Mouse (Mus musculus) forebrain, embryonic 15.5 days (tissue): ENCODE results near the gene Tmem106c. TPM values are rescaled to one million over a fixed set of nuclear protein-coding genes. Genes with fewer than 3 reads are reported as not detected.
A peak's percentile ranks its signal among the peaks of the same experiment; 100 is the strongest.

ENCODE experiments used
- ATAC-seq: fragments of 200-750 bp; cut with Nextera tagmentation; replicated peaks from 2 replicates; pipeline ENCODE4 v1.8.0; 2017; ENCODE audit warnings: mild to moderate bottlenecking, moderate TSS enrichment, moderate library complexity
- H3K27ac ChIP-seq: fragments of 300-500 bp; sonication (generic); replicated peaks from 2 replicates; pipeline ENCODE4 v1.5.1; 2015; ENCODE audit warnings: mild to moderate bottlenecking, inconsistent platforms
- H3K27me3 ChIP-seq: fragments of 300-500 bp; sonication (generic); 2 replicates; pipeline ENCODE4 v1.6.1; 2015; ENCODE audit warnings: inconsistent platforms
- H3K36me3 ChIP-seq: fragments of 300-500 bp; sonication (generic); 2 replicates; pipeline ENCODE4 v1.6.1; 2015; ENCODE audit warnings: mild to moderate bottlenecking, inconsistent platforms
- H3K4me1 ChIP-seq: fragments of 300-500 bp; sonication (generic); 2 replicates; pipeline ENCODE4 v1.6.1; 2015; ENCODE audit warnings: inconsistent platforms
- H3K4me2 ChIP-seq: fragments of 300-500 bp; sonication (generic); replicated peaks from 2 replicates; pipeline ENCODE4 v1.6.1; 2015; ENCODE audit warnings: mild to moderate bottlenecking, inconsistent platforms
- H3K4me3 ChIP-seq: fragments of 300-500 bp; sonication (generic); 2 replicates; pipeline ENCODE4 v1.5.1; 2015; ENCODE audit warnings: mild to moderate bottlenecking, inconsistent platforms
- H3K9ac ChIP-seq: fragments of 300-500 bp; sonication (generic); replicated peaks from 2 replicates; pipeline ENCODE4 v1.6.1; 2015; ENCODE audit warnings: mild to moderate bottlenecking, inconsistent platforms
- H3K9me3 ChIP-seq: fragments of 300-500 bp; sonication (generic); 2 replicates; pipeline ENCODE4 v1.6.1; 2016; ENCODE audit warnings: inconsistent platforms
- WGBS: fragments of 180-500 bp; shearing (Covaris S2); methylation state at CpG from one replicate; pipeline ENCODE4 v1.1.7; 2015; ENCODE audit warnings: mixed read lengths; 5-methylcytosine and 5-hydroxymethylcytosine counted together
- polyA plus RNA-seq: library from polyadenylated mRNA; unstranded; fragments of >200 nt; fragmentation: Nextera tagmentation; extraction: Ambion mirVana; gene quantifications from 2 replicates; pipeline ENCODE4 v1.2.1, GENCODE M21; 2015

The Tmem106c gene
- polyA plus RNA-seq, 1 experiment from 2014 or later: 66.2 TPM

DNA sequence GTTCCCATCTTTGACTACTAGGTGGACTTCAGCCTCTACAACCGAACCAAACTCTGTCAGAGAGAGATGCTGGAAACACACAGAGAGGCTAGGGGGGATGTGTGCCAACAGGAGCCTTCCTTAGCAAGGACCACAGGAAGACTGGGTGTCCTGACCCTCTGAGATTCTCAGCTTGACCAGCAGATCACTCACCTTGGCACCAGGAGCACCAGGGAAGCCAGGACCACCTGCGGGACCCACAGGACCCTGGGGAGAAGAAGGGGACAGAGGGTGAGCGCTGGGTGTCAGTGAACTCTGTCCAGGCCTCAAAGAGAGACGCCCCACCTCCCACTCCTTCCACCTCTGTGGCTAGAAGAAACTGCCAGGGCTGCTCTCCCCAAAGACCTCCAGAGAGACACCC, 26.7 kb downstream of the Tmem106c start:
- ATAC-seq: no peak
- 8% methylated on average over 4 of the region's 4 CpGs for WGBS
- no peaks in the 10 kb centered on the region for H3K9me3 ChIP-seq
- peak overlapping the region; percentile 38; the same call in 1 of the 2 replicates for H3K27ac ChIP-seq
- peaks cover 47% of the 10 kb centered on the region for H3K4me1 ChIP-seq
- no peak overlapping the region for H3K4me3 ChIP-seq
- no peaks in the 10 kb centered on the region for H3K36me3 ChIP-seq
- no peak overlapping the region for H3K9ac ChIP-seq
- H3K27me3 ChIP-seq: no peaks in the 10 kb centered on the region
- H3K4me2 ChIP-seq: no peak overlapping the region

DNA sequence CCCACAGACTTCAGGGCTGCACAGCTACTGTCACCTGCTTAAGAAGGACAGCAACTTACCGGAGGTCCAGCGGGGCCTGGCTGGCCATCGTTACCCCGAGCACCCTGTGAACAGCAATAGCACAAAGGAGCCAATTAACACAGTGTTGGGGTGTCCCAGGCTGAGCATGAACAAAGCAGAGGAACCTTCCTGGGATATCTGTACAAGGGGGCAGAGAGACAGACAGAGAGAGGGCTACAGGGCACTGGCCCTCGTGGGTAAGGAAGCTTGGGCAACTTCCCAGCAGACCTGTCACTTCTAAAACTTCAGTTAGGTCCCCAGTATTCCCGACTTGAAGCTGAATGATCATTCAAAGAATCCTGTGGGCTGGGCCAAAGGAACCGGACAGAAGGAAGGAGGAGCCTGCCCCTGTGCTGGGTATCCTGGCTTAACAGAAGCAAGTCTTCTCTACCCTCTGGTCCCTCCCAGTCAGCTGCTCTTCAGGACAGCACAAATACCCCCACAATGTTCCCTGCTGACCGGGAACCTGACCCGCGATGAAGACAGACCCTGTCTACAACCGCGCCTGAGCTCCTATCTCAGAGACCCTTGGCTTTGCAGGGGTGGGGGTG, 27.4 kb downstream of the Tmem106c start:
- Histone ChIP-seq H3K27ac (no peak overlapping the region), H3K36me3 (no peaks in the 10 kb centered on the region), H3K4me3 (no peak overlapping the region), H3K4me1 (peaks cover 53% of the 10 kb centered on the region), H3K9me3 (no peaks in the 10 kb centered on the region), H3K27me3 (no peaks in the 10 kb centered on the region), H3K9ac (no peak overlapping the region), H3K4me2 (no peak overlapping the region)
- 12% methylated on average over 12 of the region's 12 CpGs for whole genome bisulfite sequencing
- ATAC-seq: no peak

DNA sequence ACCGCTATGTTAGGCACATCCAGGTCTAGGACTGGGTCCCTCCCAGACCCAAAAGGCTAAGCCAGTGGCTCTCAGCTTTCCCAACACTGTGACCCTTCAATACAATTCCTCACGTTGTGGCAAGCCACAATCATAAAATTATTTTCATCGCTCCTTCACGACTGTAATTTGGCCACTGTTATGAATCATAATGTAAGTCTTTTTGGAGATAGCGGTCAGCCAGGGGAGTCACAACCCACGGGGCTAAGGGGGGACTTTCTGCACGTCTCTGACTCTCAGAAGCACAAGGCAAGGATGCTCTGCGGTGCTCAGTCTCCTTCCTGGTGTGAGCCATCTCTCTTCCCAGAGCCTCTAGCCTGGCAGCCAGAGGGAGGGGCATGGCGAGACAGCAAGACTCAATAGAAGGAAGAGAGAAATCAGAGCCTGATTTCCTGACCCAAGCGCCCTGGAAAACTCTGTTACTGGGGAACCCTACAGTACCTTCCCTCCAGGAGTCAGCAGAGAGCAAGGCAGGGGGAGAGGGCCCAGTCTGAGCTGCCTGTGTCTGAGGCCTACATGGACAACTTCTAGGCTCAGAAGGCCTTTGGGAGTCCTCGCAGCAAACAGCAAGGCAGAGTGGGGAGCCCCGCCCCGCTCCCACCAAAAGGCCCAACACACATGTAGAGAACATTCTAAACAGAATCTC, 28.2 kb downstream of the Tmem106c start:
- peak overlapping the region; percentile 49 for H3K4me2 ChIP-seq
- peaks cover 61% of the 10 kb centered on the region for H3K4me1 ChIP-seq
- no peaks in the 10 kb centered on the region for H3K27me3 ChIP-seq
- H3K9ac ChIP-seq: no peak overlapping the region
- H3K27ac ChIP-seq: peak overlapping the region; percentile 90
- 25% methylated on average over 13 of the region's 13 CpGs for WGBS
- H3K36me3 ChIP-seq: no peaks in the 10 kb centered on the region
- peak overlapping the region; percentile 31 for H3K4me3 ChIP-seq
- peak; percentile 12 for ATAC-seq
- no peaks in the 10 kb centered on the region for H3K9me3 ChIP-seq

DNA sequence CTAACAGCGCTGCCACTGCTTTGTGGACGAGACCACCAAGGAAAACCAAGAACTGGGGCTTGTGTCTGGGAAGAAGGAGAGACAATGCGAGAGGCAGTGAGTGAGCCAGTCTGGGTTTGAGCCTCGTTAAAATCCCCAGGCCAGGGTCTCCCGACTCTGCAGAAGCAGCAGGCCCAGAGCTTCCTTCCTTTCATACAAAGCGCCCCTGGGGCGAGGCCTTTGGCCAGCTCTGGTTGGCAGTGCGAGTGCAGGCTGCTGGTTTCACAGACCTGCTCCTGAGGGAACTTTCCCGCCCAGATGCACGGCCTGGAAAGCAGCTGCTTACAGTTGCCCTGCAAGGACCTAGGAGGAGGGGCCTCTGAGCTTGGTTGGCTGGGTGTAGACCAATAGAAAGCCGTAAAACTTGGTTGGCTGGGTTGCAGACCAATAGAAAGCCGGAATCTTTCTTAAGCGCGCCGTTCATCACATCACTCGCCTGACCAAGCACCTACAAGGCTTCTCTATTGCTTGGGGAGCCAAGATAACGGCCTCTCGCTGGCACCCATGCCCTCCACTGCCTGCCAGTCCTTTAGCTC, 28.8 kb downstream of the Tmem106c start:
- peaks cover 67% of the 10 kb centered on the region for H3K4me1 ChIP-seq

DNA sequence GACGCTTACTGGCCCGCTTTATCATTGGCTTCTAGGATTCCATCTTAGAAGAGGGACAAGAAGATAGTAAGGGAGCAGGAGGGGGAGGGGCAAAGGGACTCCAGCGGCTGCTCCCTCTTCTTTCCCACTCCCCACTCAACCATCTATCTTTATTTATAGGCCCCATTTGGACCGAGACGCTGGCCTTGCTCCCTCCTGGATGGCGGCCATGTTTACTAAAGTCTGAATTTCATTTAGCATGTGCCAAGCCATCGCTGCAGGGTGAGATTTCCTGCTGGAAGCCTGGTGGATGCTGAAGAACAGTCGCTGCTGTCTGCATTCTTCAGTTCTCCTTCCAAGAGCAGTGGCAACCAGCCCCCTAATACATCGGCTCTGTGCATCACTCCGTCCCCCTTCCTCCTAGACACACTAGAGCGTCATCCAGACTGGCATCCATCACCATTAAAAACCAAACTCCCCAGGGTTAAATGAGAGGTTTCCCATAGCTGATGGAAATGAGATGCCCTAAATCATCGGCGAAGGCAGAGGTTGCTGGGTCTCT, 32.8 kb downstream of the Tmem106c start:
- no peaks in the 10 kb centered on the region for H3K9me3 ChIP-seq
- H3K4me2 ChIP-seq: peak overlapping the region; percentile 5; the same call in 1 of the 2 replicates
- peak; percentile 17; the same call in 1 of the 2 replicates for ATAC-seq
- no peak overlapping the region for H3K9ac ChIP-seq
- H3K27me3 ChIP-seq: peaks cover 8% of the 10 kb centered on the region; the same call in 1 of the 2 replicates
- WGBS: 48% methylated on average over 13 of the region's 13 CpGs
- peaks cover 74% of the 10 kb centered on the region for H3K4me1 ChIP-seq
- peak overlapping the region; percentile 58 for H3K27ac ChIP-seq
- no peak overlapping the region for H3K4me3 ChIP-seq
- H3K36me3 ChIP-seq: no peaks in the 10 kb centered on the region

More for the DNA sequence above, 28.8 kb downstream of the Tmem106c start:
- H3K9ac ChIP-seq: peak overlapping the region; percentile 40
- WGBS: under 1% methylated on average over 18 of the region's 18 CpGs
- peak overlapping the region; percentile 49 for H3K4me2 ChIP-seq
- H3K4me3 ChIP-seq: peak overlapping the region; percentile 31
- H3K27ac ChIP-seq: peak overlapping the region; percentile 90
- no peaks in the 10 kb centered on the region for H3K9me3 ChIP-seq
- H3K36me3 ChIP-seq: no peaks in the 10 kb centered on the region
- H3K27me3 ChIP-seq: no peaks in the 10 kb centered on the region
- ATAC-seq: peak; percentile 96

DNA sequence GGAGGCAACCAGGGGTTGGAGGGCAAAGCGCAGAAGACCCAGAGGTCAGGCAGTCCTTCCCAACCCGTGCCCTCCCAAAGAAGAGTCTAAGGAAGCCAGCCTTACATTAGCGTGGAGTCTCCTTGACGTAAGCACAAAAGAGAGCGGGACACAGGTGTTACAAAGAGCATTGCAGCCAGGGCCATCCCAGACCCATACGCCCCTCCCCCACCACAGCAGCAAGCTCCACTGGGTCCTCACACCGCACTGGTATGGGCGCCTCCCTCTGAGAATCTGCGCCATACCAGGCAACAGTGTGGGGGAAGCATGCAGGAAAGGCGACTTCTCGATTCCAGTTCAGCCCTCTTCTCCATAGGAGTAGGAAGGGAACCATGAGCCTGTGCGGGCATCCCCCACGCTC, 35.5 kb downstream of the Tmem106c start:
- no peak overlapping the region for H3K4me3 ChIP-seq
- H3K9me3 ChIP-seq: no peaks in the 10 kb centered on the region
- H3K36me3 ChIP-seq: no peaks in the 10 kb centered on the region
- H3K27ac ChIP-seq: no peak overlapping the region
- no peak for ATAC-seq
- no peak overlapping the region for H3K4me2 ChIP-seq
- H3K4me1 ChIP-seq: peaks cover 82% of the 10 kb centered on the region
- H3K9ac ChIP-seq: no peak overlapping the region
- 45% methylated on average over 13 of the region's 13 CpGs for WGBS
- peaks cover 22% of the 10 kb centered on the region; the same call in 1 of the 2 replicates for H3K27me3 ChIP-seq

DNA sequence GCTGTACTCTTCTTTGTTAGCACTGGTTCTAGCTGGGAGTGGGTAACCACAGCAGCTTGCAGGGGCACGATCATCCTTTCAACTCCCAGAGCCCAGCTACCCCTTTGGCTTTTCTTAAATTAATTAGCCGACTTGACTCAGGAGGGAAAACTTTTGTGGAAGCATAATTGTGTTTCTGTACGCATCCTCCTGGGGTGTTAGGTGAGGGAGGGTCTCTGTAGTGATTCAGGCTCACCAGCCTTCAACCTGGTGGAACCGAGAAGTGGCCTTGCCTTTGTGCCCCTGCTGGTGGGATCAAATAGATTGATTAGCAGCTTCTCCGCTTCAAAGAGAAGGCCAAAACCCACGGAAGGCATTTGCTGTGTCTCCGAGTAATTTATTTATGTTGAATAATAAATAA, 36.0 kb downstream of the Tmem106c start:
- H3K9ac ChIP-seq: no peak overlapping the region

DNA sequence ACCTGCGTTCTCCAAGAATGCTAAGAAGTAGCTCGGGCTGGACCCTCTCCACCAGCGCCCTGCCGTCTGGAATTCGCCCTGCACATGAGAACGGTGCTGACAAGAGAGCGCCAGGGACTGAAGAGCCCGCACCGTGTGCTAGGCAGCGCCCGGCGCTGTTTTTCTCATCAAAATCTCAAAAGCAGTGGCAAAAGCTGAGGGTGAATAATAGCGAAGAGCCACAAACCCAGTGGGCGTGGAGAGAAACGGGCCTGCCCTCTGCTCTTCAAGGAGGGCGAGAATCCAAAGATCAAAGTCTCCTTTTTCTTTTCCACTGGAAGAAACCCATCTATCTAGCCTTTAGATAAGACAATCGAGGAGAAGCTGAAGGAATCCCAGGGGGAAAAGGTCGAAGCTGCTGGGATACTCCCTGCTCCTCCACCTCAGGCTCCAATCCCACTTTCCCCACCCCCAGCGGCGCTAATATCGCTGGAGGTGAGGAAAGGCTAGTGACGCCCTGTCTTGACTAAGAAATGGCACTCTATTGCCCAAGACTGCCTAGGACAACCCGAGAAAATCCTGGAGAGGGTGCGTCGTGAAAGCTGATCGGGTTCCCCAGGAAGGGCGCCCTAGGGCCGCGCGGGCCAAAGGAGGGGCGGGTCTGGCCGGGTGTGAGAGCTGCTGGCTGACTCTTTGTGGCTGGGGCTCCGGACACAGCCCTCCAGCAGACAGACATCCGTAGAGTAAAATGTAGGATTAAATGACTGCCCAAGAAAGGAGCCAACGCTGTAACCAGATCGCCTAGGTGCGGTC, 37.5 kb downstream of the Tmem106c start:
- H3K9me3 ChIP-seq: no peaks in the 10 kb centered on the region
- H3K27me3 ChIP-seq: peaks cover 32% of the 10 kb centered on the region; the same call in 1 of the 2 replicates
- peak; percentile 26 for ATAC-seq
- H3K4me2 ChIP-seq: peak overlapping the region; percentile 66
- 1% methylated on average over 37 of the region's 37 CpGs for WGBS
- H3K36me3 ChIP-seq: no peaks in the 10 kb centered on the region
- H3K4me3 ChIP-seq: peak overlapping the region; percentile 44
- peak overlapping the region; percentile 51 for H3K9ac ChIP-seq
- peak overlapping the region; percentile 81 for H3K27ac ChIP-seq
- peaks cover 79% of the 10 kb centered on the region for H3K4me1 ChIP-seq

More for the DNA sequence above, 36.0 kb downstream of the Tmem106c start:
- no peak for ATAC-seq
- peaks cover 87% of the 10 kb centered on the region for H3K4me1 ChIP-seq
- H3K9me3 ChIP-seq: no peaks in the 10 kb centered on the region
- no peak overlapping the region for H3K4me2 ChIP-seq
- no peak overlapping the region for H3K27ac ChIP-seq
- peaks cover 26% of the 10 kb centered on the region; the same call in 1 of the 2 replicates for H3K27me3 ChIP-seq
- H3K36me3 ChIP-seq: no peaks in the 10 kb centered on the region
- 18% methylated on average over 7 of the region's 7 CpGs for WGBS
- H3K4me3 ChIP-seq: no peak overlapping the region

DNA sequence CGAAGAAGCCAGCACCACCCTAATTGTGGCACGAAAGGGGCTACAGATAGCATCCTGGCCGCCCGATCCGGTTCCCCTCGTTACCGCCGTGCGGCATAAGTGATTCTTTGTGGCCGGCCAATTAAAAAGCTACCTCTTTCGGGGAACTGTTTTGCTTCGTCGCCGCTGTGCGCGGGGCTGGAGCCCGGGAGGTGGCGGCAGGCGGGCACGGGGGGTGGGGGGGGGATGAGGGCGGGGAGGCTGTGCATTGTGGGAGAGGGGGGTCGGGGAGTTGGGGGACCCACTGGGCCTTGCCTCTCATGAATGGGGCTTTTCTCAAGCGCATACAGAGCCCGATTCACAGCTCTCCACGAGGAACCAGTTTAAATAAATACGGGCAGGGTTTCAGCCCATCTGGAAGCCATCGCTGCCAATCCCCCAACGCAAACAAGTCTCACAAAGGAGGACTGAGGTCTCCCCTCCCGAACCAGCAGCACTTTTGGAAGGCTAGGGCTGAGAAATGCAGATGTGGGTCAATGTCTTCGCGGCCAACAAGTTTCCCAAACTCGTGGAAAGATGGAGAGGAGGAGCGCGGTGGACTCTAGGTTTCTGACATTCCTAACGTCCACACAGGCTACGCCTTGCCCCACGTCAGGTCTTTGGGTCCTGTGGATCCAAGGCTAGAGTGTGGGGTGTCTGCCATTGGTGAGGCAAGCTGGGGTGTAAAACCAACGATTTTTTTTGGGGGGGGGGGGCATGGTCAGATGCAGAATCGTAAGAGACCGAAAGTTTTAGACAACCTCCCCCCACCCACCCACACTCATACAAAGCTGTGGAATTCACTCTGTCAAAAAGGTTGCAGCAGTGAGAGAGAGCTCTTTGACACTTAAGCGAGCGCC, 38.4 kb downstream of the Tmem106c start:
- H3K4me1 ChIP-seq: peaks cover 70% of the 10 kb centered on the region
- no peaks in the 10 kb centered on the region for H3K9me3 ChIP-seq
- peak overlapping the region; percentile 81 for H3K27ac ChIP-seq
- peak overlapping the region; percentile 51 for H3K9ac ChIP-seq
- WGBS: under 1% methylated on average over 42 of the region's 42 CpGs
- peak; percentile 78 for ATAC-seq
- H3K4me2 ChIP-seq: peak overlapping the region; percentile 66
- H3K4me3 ChIP-seq: peak overlapping the region; percentile 44
- H3K27me3 ChIP-seq: peaks cover 37% of the 10 kb centered on the region; the same call in 1 of the 2 replicates
- H3K36me3 ChIP-seq: no peaks in the 10 kb centered on the region

DNA sequence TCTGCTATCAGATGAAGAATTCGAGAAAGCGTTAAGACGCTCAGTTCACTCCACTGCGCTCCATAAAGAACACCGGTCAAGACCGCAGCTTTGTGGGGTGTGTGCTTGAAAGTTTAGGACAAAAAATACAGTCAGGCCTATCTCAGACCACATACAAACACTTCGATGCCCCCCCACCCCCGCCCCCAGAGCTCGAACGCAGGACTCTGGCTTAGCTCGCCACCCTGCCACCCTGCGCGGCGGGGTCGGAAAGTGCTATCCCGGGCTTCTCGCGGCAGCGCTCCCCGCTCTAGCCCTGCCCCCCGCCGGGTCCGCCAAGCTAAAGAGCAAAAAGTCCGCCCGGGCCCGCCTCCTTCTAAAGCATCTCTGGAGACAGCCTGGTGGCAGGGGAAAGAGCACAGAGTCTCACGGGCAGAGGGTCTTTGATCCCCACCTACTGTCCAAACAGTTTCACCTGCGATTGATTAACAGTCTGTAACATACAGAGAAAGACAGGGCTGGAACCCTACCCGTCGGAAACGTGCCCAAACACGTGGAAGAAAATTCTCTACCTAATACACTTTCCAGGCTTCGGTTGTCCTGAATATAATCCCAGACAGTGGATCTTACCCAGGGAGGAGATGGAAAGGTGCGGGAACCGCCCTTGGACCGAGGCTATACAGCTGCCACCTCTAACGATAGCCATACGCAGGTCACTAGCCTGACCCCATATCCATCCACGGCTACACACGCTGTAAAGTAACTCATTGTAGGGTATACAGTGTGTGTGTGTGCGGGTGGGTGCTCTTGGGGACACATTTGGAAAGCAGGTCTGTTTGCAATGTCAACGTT, 39.2 kb downstream of the Tmem106c start:
- peak overlapping the region; percentile 81 for H3K27ac ChIP-seq
- no peak for ATAC-seq
- H3K9me3 ChIP-seq: no peaks in the 10 kb centered on the region
- no peaks in the 10 kb centered on the region for H3K36me3 ChIP-seq
- H3K9ac ChIP-seq: peak overlapping the region; percentile 51
- under 1% methylated on average over 42 of the region's 42 CpGs for WGBS
- peaks cover 37% of the 10 kb centered on the region; the same call in 1 of the 2 replicates for H3K27me3 ChIP-seq
- H3K4me2 ChIP-seq: peak overlapping the region; percentile 66
- H3K4me1 ChIP-seq: peaks cover 62% of the 10 kb centered on the region
- H3K4me3 ChIP-seq: peak overlapping the region; percentile 44
